In genomic region chr11:121221321-121222010, GRCm38 (mm10) we compare ENCODE assay signal across 1 mouse cellular context.
A peak's percentile ranks its signal among the peaks of the same experiment; 100 is the strongest.
TF ChIP-seq lines count a peak whose summit lies in the region.

No protein-coding gene starts in this region.

TF ChIP-seq in MEL, 35 proteins besides CTCF, POLR2A, EP300 and RAD21 (continued from another document):
- TF ChIP-seq GATA1 (IDR thresholded peaks at IDR 0.05; ENCODE audit: low read depth, low read length) (peak; percentile 37; the same call in 1 of the 2 replicates), MAZ (IDR thresholded peaks at IDR 0.05; ENCODE audit: low read depth, low read length) (no peak)
TF ChIP-seq in MEL: peak in this region for 2.
